Comparison of ENCODE assay signal across 9 mouse cellular contexts in the genomic region with DNA sequence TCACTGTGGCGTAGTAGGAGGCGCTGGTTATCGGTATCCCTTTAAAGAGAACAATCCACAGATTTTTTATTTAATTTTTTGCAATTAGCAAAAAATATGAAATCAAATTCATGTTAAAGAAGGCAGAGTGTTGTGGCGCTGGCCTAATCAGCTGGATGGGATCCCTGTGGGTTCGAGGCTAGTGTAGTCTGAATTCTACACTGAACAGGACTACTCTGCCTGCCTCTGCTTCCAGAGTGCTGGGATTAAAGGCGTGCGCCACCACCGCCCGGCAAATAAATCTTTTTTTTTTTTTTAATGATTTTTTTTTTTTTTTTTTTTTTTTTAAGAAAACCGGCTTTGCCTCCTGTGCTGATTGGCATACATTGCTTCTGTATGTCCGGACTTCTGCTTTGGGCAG. TPM values are rescaled to one million over a fixed set of nuclear protein-coding genes. Genes with fewer than 3 reads are reported as not detected.
DNase-seq lines count a peak whose midpoint lies in the region; ATAC-seq and TF ChIP-seq lines count a peak whose summit lies in the region.
"Had no signal": no experiment of that assay in that cellular context is flagged by ENCODE, and none has a peak within 500 bp of the region (broad histone marks: within the 10 kb centered on the region; RNA-seq: fewer than 3 reads in every experiment).

No protein-coding gene starts in this region.

- H3K27me3 ChIP-seq in heart, embryonic 14.5 days (ENCODE audit: control insufficient read depth, insufficient read depth, low read length) = no peaks in the 10 kb centered on the region
- no peaks in the 10 kb centered on the region for H3K27me3 ChIP-seq in G1E (ENCODE audit: insufficient read depth, low read length)
- no peaks in the 10 kb centered on the region for H3K27me3 ChIP-seq in hindbrain, embryonic 10.5 days (ENCODE audit: insufficient read depth, poor library complexity, severe bottlenecking)
- H3K27me3 ChIP-seq in midbrain, embryonic 10.5 days (ENCODE audit: low read depth, poor library complexity, severe bottlenecking) = no peaks in the 10 kb centered on the region

- intact Hi-C loops in heart, postnatal 36 days (cut with DNase I) = loop anchor here (2.0 to 10.0 kb wide), 4 partner anchors 16 to 370 kb away; partner anchors contain the start of gene Idnk

- H3K4me2 ChIP-seq in heart, embryonic 14.5 days (ENCODE audit: low read length) = peak overlapping the region; percentile 93

- H3K36me3 ChIP-seq in heart, embryonic 14.5 days (ENCODE audit: control insufficient read depth, insufficient read depth, low read length) = peaks cover 27% of the 10 kb centered on the region
- H3K36me3 ChIP-seq in G1E (replicated peaks) = peaks cover 51% of the 10 kb centered on the region
- H3K36me3 ChIP-seq in hindbrain, embryonic 10.5 days = peaks cover 39% of the 10 kb centered on the region
- peaks cover 38% of the 10 kb centered on the region for H3K36me3 ChIP-seq in midbrain, embryonic 10.5 days

- peak overlapping the region; percentile 91 for H3K9ac ChIP-seq in heart, embryonic 14.5 days (ENCODE audit: low read length)

- peaks cover 21% of the 10 kb centered on the region for H3K9me3 ChIP-seq in heart, embryonic 14.5 days (ENCODE audit: control insufficient read depth, low read length)
- peaks cover 38% of the 10 kb centered on the region for H3K9me3 ChIP-seq in G1E (replicated peaks)
- peaks cover 30% of the 10 kb centered on the region for H3K9me3 ChIP-seq in hindbrain, embryonic 10.5 days
- peaks cover 30% of the 10 kb centered on the region for H3K9me3 ChIP-seq in midbrain, embryonic 10.5 days (replicated peaks)

- no peak overlapping the region for H3K27ac ChIP-seq in heart, embryonic 14.5 days (replicated peaks in 1 of 2; ENCODE audit: control insufficient read depth in 1 of 2, insufficient read depth in 1 of 2, low read depth in 2 of 2, low read length in 2 of 2)
- peak overlapping the region; percentile 90; the same call in 1 of the 2 replicates for H3K27ac ChIP-seq in hindbrain, embryonic 10.5 days
- peak overlapping the region; percentile 85 for H3K27ac ChIP-seq in midbrain, embryonic 10.5 days (replicated peaks)

- TF ChIP-seq CTCF in G1E (IDR thresholded peaks at IDR 0.05; ENCODE audit: low read depth, low read length) = no peak

- no peak for ATAC-seq in heart, embryonic 14.5 days (ENCODE audit: insufficient number of reproducible peaks, insufficient read depth, low FRiP score, low read depth)
- ATAC-seq in G1E (ENCODE audit: extremely low read depth, insufficient number of reproducible peaks, low FRiP score, poor library complexity, severe bottlenecking) = no peak

- H3K4me1 ChIP-seq in heart, embryonic 14.5 days (ENCODE audit: control insufficient read depth in 2 of 2, insufficient read depth in 2 of 2, low read length in 2 of 2) = peaks cover 2 to 4% of the 10 kb centered on the region in 2 experiments; a peak in 2 of 4 replicates
- H3K4me1 ChIP-seq in G1E (ENCODE audit: insufficient read depth, low read depth, low read length) = peaks cover 19% of the 10 kb centered on the region
- H3K4me1 ChIP-seq in hindbrain, embryonic 10.5 days (replicated peaks) = peaks cover 18% of the 10 kb centered on the region; the same call in 1 of the 2 replicates
- peaks cover 17% of the 10 kb centered on the region for H3K4me1 ChIP-seq in midbrain, embryonic 10.5 days

- 48% methylated on average over 11 of the region's 11 CpGs for WGBS in heart, embryonic 14.5 days
- 59% methylated on average over 11 of the region's 11 CpGs for WGBS in hindbrain, embryonic 10.5 days
- WGBS in midbrain, embryonic 10.5 days = 53% methylated on average over 11 of the region's 11 CpGs

- H3K4me3 ChIP-seq in heart, embryonic 14.5 days (ENCODE audit: control insufficient read depth in 1 of 2, insufficient read depth in 1 of 2, low read depth in 1 of 2, low read length in 2 of 2) = peak overlapping the region; percentile 78 to 81
- H3K4me3 ChIP-seq in G1E (ENCODE audit: low read depth, low read length) = peak overlapping the region; percentile 82
- H3K4me3 ChIP-seq in hindbrain, embryonic 10.5 days = peak overlapping the region; percentile 71
- peak overlapping the region; percentile 76 for H3K4me3 ChIP-seq in midbrain, embryonic 10.5 days

- DNase-seq in heart, postnatal 36 days = no peak
- DNase-seq in G1E (ENCODE audit: low spot score) = no peak
- no peak for DNase-seq in hindbrain, embryonic 10.5 days (ENCODE audit: low spot score)
- no peak for DNase-seq in midbrain, embryonic 10.5 days (ENCODE audit: low spot score)
- no peak for DNase-seq in cerebellum, adult 11-12 months
- DNase-seq in ovary, adult 18-20 months (ENCODE audit: low spot score) = no peak
- DNase-seq in adrenal gland, adult (ENCODE audit: inconsistent age in 2 of 2, low spot score in 1 of 2) = no peak

RNA-seq across cellular contexts. Expression of gene 2210016F16Rik, which starts 0.7 kb away (rescaled TPM):
- polyA plus RNA-seq in heart, embryonic 14.5 days (2014; fragmentation: Nextera tagmentation; extraction: Ambion mirVana) = 32.1 and 33.6 TPM in 2 replicates
- total RNA-seq in heart, postnatal 36 days (2021) = 10 to 100 TPM; 14.8 to 17.1 TPM
- 17.1 and 21.5 TPM in 2 replicates for total RNA-seq in G1E (2014; fragmentation: Nextera tagmentation)
- 19.3 and 22.8 TPM in 2 replicates for total RNA-seq in G1E (2017)
- 12.7 and 18.1 TPM in 2 replicates for polyA plus RNA-seq in G1E (2012)
- 30.4 and 30.5 TPM in 2 replicates for polyA plus RNA-seq in hindbrain, embryonic 10.5 days (2016; fragmentation: Nextera tagmentation; extraction: Ambion mirVana)
- polyA plus RNA-seq in midbrain, embryonic 10.5 days (2016; fragmentation: Nextera tagmentation; extraction: Ambion mirVana) = 29.1 and 30.1 TPM in 2 replicates

RNA-seq across cellular contexts. Expression of gene Rmi1, which starts 17.7 kb away (rescaled TPM):
- 20.3 and 20.6 TPM in 2 replicates for polyA plus RNA-seq in heart, embryonic 14.5 days (2014; fragmentation: Nextera tagmentation; extraction: Ambion mirVana)
- total RNA-seq in heart, postnatal 36 days (2021) = 10 to 100 TPM in 1 of 2 experiments, 1 to 10 TPM in 1; 8.6 to 10.1 TPM
- total RNA-seq in G1E (2014; fragmentation: Nextera tagmentation) = 161 and 170 TPM in 2 replicates
- total RNA-seq in G1E (2017) = 74.5 and 95.0 TPM in 2 replicates
- polyA plus RNA-seq in G1E (2012) = 29.8 and 31.4 TPM in 2 replicates
- 24.1 and 28.2 TPM in 2 replicates for polyA plus RNA-seq in hindbrain, embryonic 10.5 days (2016; fragmentation: Nextera tagmentation; extraction: Ambion mirVana)
- polyA plus RNA-seq in midbrain, embryonic 10.5 days (2016; fragmentation: Nextera tagmentation; extraction: Ambion mirVana) = 27.4 and 31.2 TPM in 2 replicates

RNA-seq across cellular contexts. Expression of gene Hnrnpk, which starts 18.8 kb away (rescaled TPM):
- 919 and 965 TPM in 2 replicates for polyA plus RNA-seq in heart, embryonic 14.5 days (2014; fragmentation: Nextera tagmentation; extraction: Ambion mirVana)
- 100 to 1,000 TPM; 414 to 472 TPM for total RNA-seq in heart, postnatal 36 days (2021)
- 1,619 and 1,730 TPM in 2 replicates for total RNA-seq in G1E (2014; fragmentation: Nextera tagmentation)
- total RNA-seq in G1E (2017) = 2,025 and 2,332 TPM in 2 replicates
- 837 and 1,008 TPM in 2 replicates for polyA plus RNA-seq in G1E (2012)
- polyA plus RNA-seq in hindbrain, embryonic 10.5 days (2016; fragmentation: Nextera tagmentation; extraction: Ambion mirVana) = 1,809 and 2,099 TPM in 2 replicates
- polyA plus RNA-seq in midbrain, embryonic 10.5 days (2016; fragmentation: Nextera tagmentation; extraction: Ambion mirVana) = 2,221 and 2,293 TPM in 2 replicates

RNA-seq across cellular contexts. Expression of gene Kif27, which starts 25.4 kb away (rescaled TPM):
- 0.12 and 0.82 TPM in 2 replicates for polyA plus RNA-seq in heart, embryonic 14.5 days (2014; fragmentation: Nextera tagmentation; extraction: Ambion mirVana)
- total RNA-seq in heart, postnatal 36 days (2021) = under 1 TPM; 0.06 to 0.08 TPM
- total RNA-seq in G1E (2014; fragmentation: Nextera tagmentation) (not detected in 2 replicates), G1E (2017) (0.05 and 0.06 TPM in 2 replicates)
- not detected in 2 replicates for polyA plus RNA-seq in G1E (2012)
- 0.72 and 1.5 TPM in 2 replicates for polyA plus RNA-seq in hindbrain, embryonic 10.5 days (2016; fragmentation: Nextera tagmentation; extraction: Ambion mirVana)
- polyA plus RNA-seq in midbrain, embryonic 10.5 days (2016; fragmentation: Nextera tagmentation; extraction: Ambion mirVana) = 0.78 and 0.98 TPM in 2 replicates
- total RNA-seq: common myeloid progenitor, adult 5-6 weeks had no signal

Comparison
In these comparisons a context has a peak if more than half of its experiments do, and no peak if none do; other contexts are left out.
1. H3K27ac ChIP-seq: peak in hindbrain, embryonic 10.5 days (single experiment) and midbrain, embryonic 10.5 days (single experiment); none in heart, embryonic 14.5 days (0 of 2).
2. Peak in every context shown above with its lines, with median percentiles within 50 percentile points of each other: H3K4me3 ChIP-seq.